8 mouse cellular contexts compared by ENCODE assay signal in genomic region chr11:76493167-76493566, GRCm38 (mm10).
DNase-seq lines count a peak whose midpoint lies in the region; ATAC-seq and TF ChIP-seq lines count a peak whose summit lies in the region.

No protein-coding gene starts in this region.

- WGBS in heart, adult 2 months, result 47% methylated on average over 4 of the region's 4 CpGs
- 52% methylated on average over 4 of the region's 4 CpGs for WGBS in limb, embryonic 15.5 days
- WGBS in stomach, postnatal 0 days, result 37% methylated on average over 4 of the region's 4 CpGs

- peaks cover 2% of the 10 kb centered on the region; the same call in 1 of the 2 replicates for H3K36me3 ChIP-seq in heart, adult 2 months (ENCODE audit: control insufficient read depth, insufficient read depth, low read length)
- no peaks in the 10 kb centered on the region for H3K36me3 ChIP-seq in limb, embryonic 15.5 days
- H3K36me3 ChIP-seq in stomach, postnatal 0 days (ENCODE audit: control insufficient read depth, insufficient read depth, low read length), result no peaks in the 10 kb centered on the region

- H3K27ac ChIP-seq in heart, adult 2 months, result peak overlapping the region; percentile 99
- H3K27ac ChIP-seq in limb, embryonic 15.5 days, result peak overlapping the region; percentile 99
- peak overlapping the region; percentile 98 for H3K27ac ChIP-seq in stomach, postnatal 0 days (replicated peaks)

- peak overlapping the region; percentile 78 for H3K4me2 ChIP-seq in limb, embryonic 15.5 days
- H3K4me2 ChIP-seq in stomach, postnatal 0 days (replicated peaks; ENCODE audit: low read depth), result peak overlapping the region; percentile 87

- no peaks in the 10 kb centered on the region for H3K9me3 ChIP-seq in limb, embryonic 15.5 days
- no peaks in the 10 kb centered on the region for H3K9me3 ChIP-seq in stomach, postnatal 0 days (ENCODE audit: control insufficient read depth, low read length)

- H3K27me3 ChIP-seq in heart, adult 2 months (ENCODE audit: control insufficient read depth, insufficient read depth, low read length), result no peaks in the 10 kb centered on the region
- H3K27me3 ChIP-seq in limb, embryonic 15.5 days, result no peaks in the 10 kb centered on the region
- H3K27me3 ChIP-seq in stomach, postnatal 0 days (ENCODE audit: control insufficient read depth, insufficient read depth, low read length), result no peaks in the 10 kb centered on the region

- TF ChIP-seq CTCF in heart, adult 2 months (IDR thresholded peaks at IDR 0.05), result no peak
- no peak for TF ChIP-seq CTCF in stomach, postnatal 0 days (IDR thresholded peaks at IDR 0.05; ENCODE audit: low read depth)

- no peak for TF ChIP-seq EP300 in heart, adult 2 months (IDR thresholded peaks at IDR 0.05; ENCODE audit: insufficient read depth, low read depth, low read length)
- no peak for TF ChIP-seq EP300 in stomach, postnatal 0 days (optimal IDR thresholded peaks at IDR 0.05)

- peak overlapping the region; percentile 80 for H3K4me3 ChIP-seq in heart, adult 2 months
- peak overlapping the region; percentile 69 for H3K4me3 ChIP-seq in limb, embryonic 15.5 days
- peak overlapping the region; percentile 77 for H3K4me3 ChIP-seq in stomach, postnatal 0 days (ENCODE audit: low read depth, low read length)

- H3K4me1 ChIP-seq in heart, adult 2 months (ENCODE audit: control insufficient read depth, insufficient read depth, low read length), result peaks cover 42% of the 10 kb centered on the region
- peaks cover 80% of the 10 kb centered on the region for H3K4me1 ChIP-seq in limb, embryonic 15.5 days
- H3K4me1 ChIP-seq in stomach, postnatal 0 days (replicated peaks; ENCODE audit: control insufficient read depth, insufficient read depth), result peaks cover 17% of the 10 kb centered on the region

- DNase-seq in heart, adult 2 months, result no peak
- DNase-seq in heart, adult 18-20 months, result no peak
- peak; percentile 44 for DNase-seq in urinary bladder, postnatal 14 days (ENCODE audit: low spot score)
- DNase-seq in urinary bladder, adult 18-20 months (ENCODE audit: low spot score in 2 of 2), result no peak
- peak; percentile 88 for DNase-seq in stomach, postnatal 0 days (ENCODE audit: low spot score)
- DNase-seq in right cerebral cortex, adult 18-20 months, result no peak
- no peak for DNase-seq in adrenal gland, adult 8-10 months

- intact Hi-C loops in heart, adult 2 months (cut with DNase I), result no loop called here

- no peak overlapping the region; the same call in none of the 2 replicates for H3K9ac ChIP-seq in heart, adult 2 months (ENCODE audit: low read depth, low read length)
- H3K9ac ChIP-seq in limb, embryonic 15.5 days, result no peak overlapping the region
- H3K9ac ChIP-seq in stomach, postnatal 0 days (ENCODE audit: low read length), result peak overlapping the region; percentile 83; the same call in 1 of the 2 replicates

- peaks cover 2% of the 10 kb centered on the region; the same call in 1 of the 2 replicates for H3K79me2 ChIP-seq in heart, adult 2 months (replicated peaks; ENCODE audit: control insufficient read depth, insufficient read depth, low read length)

- no peak for TF ChIP-seq POLR2A in heart, adult 2 months (IDR thresholded peaks at IDR 0.05; ENCODE audit: insufficient read depth, low read depth, low read length)

- ATAC-seq in limb, embryonic 15.5 days (ENCODE audit: insufficient number of reproducible peaks, low FRiP score, low TSS enrichment, low read depth), result no peak
- ATAC-seq in stomach, postnatal 0 days (ENCODE audit: low FRiP score, low TSS enrichment), result peak; percentile 55

Comparison
In these comparisons a context has a peak if more than half of its experiments do, and no peak if none do; other contexts are left out.
1. DNase-seq: peak in urinary bladder, postnatal 14 days (single experiment) and stomach, postnatal 0 days (single experiment); none in heart, adult 2 months (0 of 2), heart, adult 18-20 months (0 of 2), urinary bladder, adult 18-20 months (0 of 2), right cerebral cortex, adult 18-20 months (single experiment) and adrenal gland, adult 8-10 months (single experiment).
2. Peak in every context shown above with its lines, with median percentiles within 50 percentile points of each other: H3K27ac ChIP-seq and H3K4me3 ChIP-seq.